Mouse (Mus musculus) testis, postnatal 14 days (tissue): ENCODE measurements around the gene Gm42669.

Experiments
- DNase-seq: peaks from one replicate; pipeline ENCODE4 v3.0.0; 2021; ENCODE audit warnings: low spot score

Gene Gm42669

GRCm38 (mm10) chr5:107521386-107521785 is 14.0 kb downstream of the Gm42669 start:
- no peak for DNase-seq

- no peak for DNase-seq
These were observed 14.5 kb downstream of the Gm42669 start for GRCm38 (mm10) chr5:107521897-107522296.

GRCm38 (mm10) chr5:107524281-107524680 is 16.9 kb downstream of the Gm42669 start:
- no peak for DNase-seq

GRCm38 (mm10) chr5:107528856-107529255 is 21.4 kb downstream of the Gm42669 start:
- DNase-seq, result no peak

- DNase-seq, result no peak
These were observed 26.2 kb downstream of the Gm42669 start for GRCm38 (mm10) chr5:107533590-107533989.

- DNase-seq, result peak; percentile 84
These were observed 27.2 kb downstream of the Gm42669 start, which contains the start of gene 1700028K03Rik for GRCm38 (mm10) chr5:107534581-107534980. Gene 1700028K03Rik (plus strand): TSS chr5:107534709.

- DNase-seq, result no peak
These were observed 34.3 kb downstream of the Gm42669 start for GRCm38 (mm10) chr5:107541696-107542095.

- no peak for DNase-seq
These were observed 38.5 kb downstream of the Gm42669 start for GRCm38 (mm10) chr5:107545927-107546326.

GRCm38 (mm10) chr5:107547955-107548354 is 40.5 kb downstream of the Gm42669 start:
- DNase-seq, result no peak

- DNase-seq, result no peak
These were observed 41.0 kb downstream of the Gm42669 start for GRCm38 (mm10) chr5:107548444-107548843.

- no peak for DNase-seq
These were observed 46.9 kb downstream of the Gm42669 start for GRCm38 (mm10) chr5:107554336-107554735.

GRCm38 (mm10) chr5:107556969-107557368 is 49.5 kb downstream of the Gm42669 start:
- DNase-seq, result no peak

- no peak for DNase-seq
These were observed 61.7 kb downstream of the Gm42669 start for GRCm38 (mm10) chr5:107569148-107569547.

- DNase-seq, result peak; percentile 91
These were observed 90.1 kb downstream of the Gm42669 start, which contains the start of the genes Rpap2 and Glmn for GRCm38 (mm10) chr5:107597301-107598077. Gene Rpap2 (plus strand): TSS chr5:107597373. Gene Glmn (minus strand): TSS chr5:107597888.

GRCm38 (mm10) chr5:107598380-107598779 is 91.0 kb downstream of the Gm42669 start:
- peak; percentile 32 for DNase-seq

GRCm38 (mm10) chr5:107611224-107611623 is 103.8 kb downstream of the Gm42669 start:
- DNase-seq, result peak; percentile 22

- no peak for DNase-seq
These were observed 110.6 kb downstream of the Gm42669 start for GRCm38 (mm10) chr5:107617986-107618385.

- no peak for DNase-seq
These were observed 113.9 kb downstream of the Gm42669 start for GRCm38 (mm10) chr5:107621327-107621726.
